Mouse (Mus musculus): ENCODE results near the gene Spsb2.
"Not testable (repeated sequence)": the region's sequence is repeated elsewhere in the genome, so short reads cannot be mapped to it uniquely, and the experiment has no call there.

Spsb2 gene

GRCm38 (mm10) chr6:124817971-124818370 lies 9.5 kb downstream of the Spsb2 start:
- DNase-seq, result no peak

DNA sequence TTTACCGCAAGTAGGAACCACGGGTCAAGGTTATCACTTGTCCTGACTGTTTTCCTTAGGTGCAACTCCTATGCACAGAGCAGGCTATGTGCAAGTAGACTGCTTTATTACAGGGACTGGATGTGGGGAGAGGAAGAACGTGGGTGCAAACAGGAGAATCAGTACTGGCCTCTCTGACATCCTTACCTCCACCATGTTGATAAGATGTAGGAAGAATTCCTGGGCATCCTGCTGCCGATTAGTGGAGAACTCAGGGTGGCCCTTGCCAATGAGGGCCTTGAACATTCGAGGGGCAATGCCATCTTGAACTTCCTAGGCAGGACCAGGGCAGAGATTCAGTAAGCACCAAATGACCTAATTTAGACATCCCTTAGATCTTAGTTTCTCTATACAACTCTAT lies 12.4 kb downstream of the Spsb2 start:
- no peak for DNase-seq

DNA sequence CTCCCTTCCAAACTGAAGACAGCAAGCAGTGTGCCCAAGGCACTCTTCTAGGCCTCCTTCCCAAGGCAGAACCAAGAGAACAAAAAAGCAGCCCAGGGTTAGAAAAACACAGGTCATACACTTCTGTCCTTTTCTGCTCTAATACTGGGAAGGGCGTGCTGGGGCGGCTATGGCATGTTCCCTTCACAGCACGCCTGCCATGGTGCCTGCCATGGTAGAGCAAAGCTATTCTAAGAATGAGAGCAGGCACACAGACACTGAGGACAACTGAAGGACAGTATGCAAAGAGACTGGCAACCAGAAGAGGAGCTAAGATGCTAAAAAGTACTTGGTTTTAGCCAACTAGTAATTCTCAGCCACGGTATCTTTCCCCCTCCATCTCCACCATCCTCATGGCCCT lies 13.6 kb downstream of the Spsb2 start:
- no peak for DNase-seq

DNA sequence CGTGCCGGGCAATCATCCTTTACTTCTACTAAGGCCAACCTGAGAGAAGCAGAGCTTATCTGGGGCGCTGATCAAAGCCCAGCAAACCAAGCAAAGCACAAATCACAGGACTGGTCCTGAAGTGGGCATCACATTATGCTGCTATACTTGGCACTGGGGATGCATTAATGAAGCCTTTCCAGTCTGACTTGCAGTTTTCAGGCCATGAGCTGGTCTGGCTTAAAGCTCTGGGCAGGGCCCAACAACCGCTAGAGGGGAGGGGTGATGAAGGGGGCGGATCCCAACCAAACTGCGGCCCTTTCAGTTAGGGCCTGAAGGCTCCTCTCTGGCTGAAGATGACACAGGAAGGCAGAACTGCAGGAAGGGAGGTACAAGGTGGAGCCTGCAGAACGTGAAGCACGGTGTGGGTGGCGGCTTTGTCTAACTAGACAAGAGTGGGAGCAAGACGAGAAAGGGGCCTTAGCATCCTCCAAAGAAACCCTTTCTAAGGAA lies 19.7 kb downstream of the Spsb2 start:
- DNase-seq, result peak; percentile 58

DNA sequence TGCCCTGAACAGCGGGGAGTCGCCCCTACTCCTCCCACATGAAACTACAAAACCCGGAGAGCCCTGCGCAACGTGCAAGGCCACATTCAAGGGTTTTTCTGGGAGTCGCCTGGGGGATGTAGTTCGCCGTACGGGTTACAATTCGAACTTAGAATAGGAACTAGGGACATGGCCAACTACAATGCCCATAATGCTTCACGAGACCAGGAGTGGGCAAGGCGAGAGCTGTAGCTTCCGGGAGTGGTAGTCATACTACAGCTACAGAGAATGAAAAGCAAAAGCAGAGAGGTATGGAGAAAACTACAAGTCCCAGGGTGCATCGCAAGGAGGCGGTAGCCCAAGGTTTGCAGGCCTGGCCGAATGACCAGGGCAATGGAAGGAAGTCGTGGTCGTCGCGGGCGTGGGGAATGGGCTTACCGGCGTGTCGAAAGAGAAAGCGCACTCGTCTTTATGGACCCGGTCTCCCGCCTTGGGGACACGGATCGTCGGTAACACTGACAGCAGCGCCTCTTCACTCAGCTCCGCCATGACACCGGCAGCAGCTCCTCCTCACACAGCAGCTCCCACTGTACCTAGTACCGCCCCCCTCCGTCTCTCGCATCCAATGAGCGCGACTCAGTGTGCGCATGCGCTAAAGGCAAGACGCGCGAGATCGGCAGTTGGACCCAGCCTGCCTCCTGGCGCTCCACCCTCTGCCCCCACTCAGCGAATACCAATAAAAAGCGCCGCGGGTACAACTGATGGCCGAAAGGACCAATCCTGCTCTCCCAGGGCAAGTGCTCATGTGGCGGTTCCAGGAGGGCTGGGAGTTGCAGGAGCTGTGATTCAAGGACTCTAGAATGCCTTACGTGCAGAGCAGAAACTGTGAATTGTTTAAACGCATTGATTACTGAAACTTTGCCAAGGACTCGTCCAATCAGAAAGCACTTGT lies 20.7 kb downstream of the Spsb2 start, which contains the start of the genes Usp5 and Cdca3:
TSS of gene Usp5 (minus strand) at position 617 of the 931 bp plus-strand sequence.
TSS of gene Cdca3 (plus strand) at position 680 of the 931 bp plus-strand sequence.
- peak; percentile 100 for DNase-seq

- DNase-seq, result peak; percentile 96
These were observed 21.6 kb downstream of the Spsb2 start for GRCm38 (mm10) chr6:124829799-124830700.

DNA sequence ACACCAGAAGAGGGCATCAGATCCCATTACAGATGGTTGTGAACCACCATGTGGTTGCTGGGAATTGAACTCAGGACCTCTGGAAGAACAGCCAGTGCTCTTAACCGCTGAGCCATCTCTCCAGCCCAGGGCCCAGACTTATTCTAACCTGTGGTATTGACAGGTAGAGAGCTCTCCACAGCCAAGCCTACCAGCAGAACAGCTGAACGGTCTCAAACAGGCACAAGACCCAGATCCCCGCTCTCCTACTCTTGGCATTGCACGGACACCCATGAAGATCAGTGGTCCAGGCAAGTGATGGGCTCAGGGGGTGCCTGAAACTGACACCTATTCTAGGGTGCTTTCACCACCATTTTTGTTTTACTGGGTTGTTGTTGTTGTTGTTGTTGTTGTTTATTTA lies 22.7 kb downstream of the Spsb2 start:
- not testable (repeated sequence) for DNase-seq

DNA sequence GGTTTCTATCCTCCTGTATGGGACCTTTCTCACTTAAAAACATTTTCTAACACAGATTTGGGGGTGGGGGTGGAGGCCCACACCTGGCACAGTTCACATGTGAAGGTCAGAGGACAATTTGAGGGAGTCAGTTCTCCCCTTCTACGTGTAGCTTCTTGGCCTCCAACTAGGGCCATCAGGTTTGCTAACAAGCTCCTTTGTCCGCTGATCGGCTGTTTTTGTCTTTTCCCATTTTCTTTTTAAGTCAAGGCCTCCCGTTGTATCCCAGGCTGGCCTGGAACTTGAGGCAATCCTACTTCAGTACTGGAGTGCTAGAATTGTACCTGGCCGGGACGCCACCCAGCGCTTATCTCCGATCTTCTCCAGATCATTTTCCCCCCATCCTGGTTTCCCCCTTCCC lies 23.2 kb downstream of the Spsb2 start:
- no peak for DNase-seq

DNA sequence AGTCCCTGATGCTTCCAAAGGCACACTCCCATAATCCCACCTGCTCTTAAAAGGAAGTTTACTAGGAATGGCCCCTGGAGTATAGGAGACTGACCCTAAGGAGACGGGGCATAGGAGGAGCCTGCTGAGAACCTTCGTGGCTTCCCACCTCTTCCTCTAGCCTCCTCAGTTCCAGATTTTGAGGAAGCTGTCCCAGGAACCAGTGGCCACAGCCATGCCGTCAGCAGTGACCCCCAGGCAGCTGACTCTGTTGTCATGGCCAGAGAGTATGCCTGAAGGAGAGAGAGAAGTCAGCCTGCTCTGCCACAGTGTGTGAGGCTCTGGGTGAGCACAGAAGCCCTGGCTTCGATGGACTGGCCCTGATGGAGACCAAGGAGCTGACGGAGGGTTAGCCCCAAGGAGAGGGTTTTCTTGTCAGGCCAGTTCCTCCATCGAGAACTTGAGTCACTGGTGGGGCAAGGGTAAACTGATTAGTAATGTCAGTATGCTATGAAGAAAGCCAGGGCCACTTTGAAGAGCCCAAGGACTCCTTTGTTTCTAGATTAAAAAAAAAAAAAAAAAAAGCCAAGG lies 26.1 kb downstream of the Spsb2 start:
- DNase-seq, result no peak

GRCm38 (mm10) chr6:124835531-124835930 lies 27.1 kb downstream of the Spsb2 start:
- DNase-seq, result peak; percentile 24

- no peak for DNase-seq
These were observed 27.9 kb downstream of the Spsb2 start for GRCm38 (mm10) chr6:124836411-124836810.

- peak; percentile 23 for DNase-seq
These were observed 31.3 kb downstream of the Spsb2 start for GRCm38 (mm10) chr6:124839805-124840204.

DNA sequence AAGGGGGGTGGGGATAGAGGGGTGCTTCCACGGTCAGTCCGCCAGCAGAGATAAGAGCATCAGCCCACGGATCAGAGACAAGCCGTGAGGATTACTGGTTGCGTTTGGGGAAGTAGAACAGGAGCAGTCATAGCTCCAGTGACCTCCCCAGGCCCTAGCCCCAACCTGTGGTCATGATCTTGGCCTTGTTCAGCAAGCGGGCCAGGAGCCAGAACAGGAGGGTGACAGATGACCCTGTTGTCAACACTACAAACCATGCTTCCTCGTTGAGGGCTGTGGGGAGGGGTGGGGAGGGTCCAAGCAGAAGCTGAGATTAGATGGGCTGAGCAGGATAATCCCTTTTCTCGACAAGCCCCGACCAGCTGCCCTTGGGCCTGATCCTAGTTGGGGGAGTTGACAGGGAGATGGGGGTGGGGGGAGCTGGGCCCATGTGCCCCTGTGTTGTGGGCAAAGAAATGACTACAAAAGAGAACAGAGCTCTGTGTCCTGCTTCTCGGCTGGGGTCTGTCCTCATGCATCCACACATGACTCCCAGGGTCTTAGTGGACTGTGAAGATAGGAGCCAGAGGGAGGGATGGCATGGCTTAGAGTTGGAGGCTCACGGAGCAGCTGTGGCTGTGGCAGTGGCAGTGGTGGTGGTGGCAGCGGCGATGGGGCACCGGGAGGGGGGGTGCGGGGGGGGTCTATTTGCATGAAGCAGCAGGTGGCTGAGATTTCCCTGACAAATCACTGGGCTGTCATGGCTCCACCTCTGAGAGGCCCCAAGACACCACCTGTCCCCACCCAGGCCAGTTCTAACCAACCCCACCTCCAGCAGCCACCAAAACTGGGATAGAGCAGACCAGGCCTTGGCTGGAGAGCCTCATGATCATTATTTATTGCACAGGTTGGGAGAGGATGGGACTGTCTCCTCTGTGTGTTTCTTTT lies 32.0 kb downstream of the Spsb2 start, which contains the start of gene Gnb3:
TSS of gene Gnb3 (minus strand) at position 35 of the 927 bp plus-strand sequence.
- DNase-seq, result peak; percentile 20

DNA sequence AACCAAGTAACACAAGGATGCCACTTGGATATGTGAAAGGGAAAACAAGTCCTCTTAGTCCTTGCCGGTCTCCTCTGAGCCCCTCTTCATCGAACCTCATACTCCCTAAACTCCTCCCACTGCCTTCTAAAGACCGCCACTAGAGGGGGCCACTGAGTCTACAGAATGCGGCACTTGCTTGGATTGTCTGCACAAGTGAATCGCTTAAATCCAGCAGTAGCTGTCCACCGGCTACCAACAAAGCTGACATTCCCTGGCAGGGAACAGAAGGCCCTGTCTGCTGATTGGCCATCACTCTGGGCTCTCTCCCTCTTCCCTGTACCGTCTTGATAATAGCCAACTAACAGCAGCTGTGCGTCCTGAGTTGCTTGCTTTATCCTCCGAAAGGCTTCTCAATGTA lies 38.8 kb downstream of the Spsb2 start:
- peak; percentile 93 for DNase-seq

- DNase-seq, result no peak
These were observed 42.1 kb downstream of the Spsb2 start for GRCm38 (mm10) chr6:124850535-124850934.

DNA sequence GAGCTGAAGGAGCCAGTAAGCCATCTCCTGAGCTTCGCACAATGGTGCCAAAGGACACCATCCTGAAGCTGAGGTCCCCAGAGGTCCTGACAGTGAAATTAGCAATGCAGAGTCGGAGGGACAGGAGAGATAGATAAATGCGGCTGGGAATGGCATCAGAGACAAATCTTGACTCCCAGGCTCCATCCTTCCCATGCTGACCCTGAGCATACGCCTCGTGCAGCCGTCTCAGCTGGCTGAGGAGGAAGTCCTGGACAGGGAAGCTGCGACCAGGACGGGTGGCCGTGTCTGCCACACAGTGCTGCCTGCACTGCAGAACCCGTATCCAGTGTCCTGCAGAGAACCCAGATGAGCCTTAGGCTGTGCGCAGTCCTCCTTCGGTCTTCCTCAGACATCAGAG lies 46.2 kb downstream of the Spsb2 start:
- no peak for DNase-seq

- DNase-seq, result peak; percentile 86
These were observed 47.9 kb downstream of the Spsb2 start for GRCm38 (mm10) chr6:124856321-124856720.

- DNase-seq, result peak; percentile 92
These were observed 48.7 kb downstream of the Spsb2 start, which contains the start of gene P3h3 for GRCm38 (mm10) chr6:124856916-124857839. Gene P3h3 (minus strand): TSS chr6:124857752.

- no peak for DNase-seq
These were observed 49.5 kb downstream of the Spsb2 start for GRCm38 (mm10) chr6:124857840-124858530.

All from embryo, embryonic 11 days (tissue).